28 mouse cellular contexts compared by ENCODE assay signal in the genomic region with DNA sequence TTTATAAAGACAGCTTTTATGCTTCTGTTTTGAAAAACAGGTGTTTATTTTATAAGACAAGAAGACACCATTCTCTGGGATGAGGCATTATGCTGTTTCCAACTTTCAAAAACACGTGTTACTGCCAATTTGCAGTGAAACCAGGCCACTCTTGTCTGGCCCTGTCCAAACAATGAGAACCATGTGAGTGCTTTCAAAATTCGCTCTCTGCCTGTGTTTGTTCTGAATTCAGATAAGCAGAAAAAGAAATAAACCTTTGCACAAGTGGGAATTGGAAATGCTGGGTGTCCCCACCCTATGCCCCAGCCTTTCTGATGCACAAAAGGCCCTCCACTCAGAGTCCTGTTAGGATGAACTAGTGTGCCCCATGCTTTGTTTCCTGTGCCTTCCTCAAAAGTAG. TPM values are rescaled to one million over a fixed set of nuclear protein-coding genes. Genes with fewer than 3 reads are reported as not detected.
DNase-seq lines count a peak whose midpoint lies in the region; ATAC-seq and TF ChIP-seq lines count a peak whose summit lies in the region.
"Had no signal": no experiment of that assay in that cellular context is flagged by ENCODE, and none has a peak within 500 bp of the region (broad histone marks: within the 10 kb centered on the region; RNA-seq: fewer than 3 reads in every experiment).

No protein-coding gene starts in this region.

- H3K27me3 ChIP-seq in hindbrain, embryonic 13.5 days: no peaks in the 10 kb centered on the region
- H3K27me3 ChIP-seq: embryonic facial prominence, embryonic 15.5 days; forebrain, embryonic 12.5 days; heart, embryonic 12.5 days; hindbrain, embryonic 15.5 days; limb, embryonic 15.5 days; neural tube, embryonic 12.5 days had no signal

- TF ChIP-seq CTCF in layer of hippocampus, adult 2 months (conservative IDR thresholded peaks at IDR 0.05): no peak

- H3K4me2 ChIP-seq in hindbrain, embryonic 13.5 days: no peak overlapping the region
- H3K4me2 ChIP-seq: embryonic facial prominence, embryonic 15.5 days; forebrain, embryonic 12.5 days; heart, embryonic 12.5 days; hindbrain, embryonic 15.5 days; limb, embryonic 15.5 days; neural tube, embryonic 12.5 days had no signal

- H3K9ac ChIP-seq in hindbrain, embryonic 13.5 days: no peak overlapping the region
- H3K9ac ChIP-seq: embryonic facial prominence, embryonic 15.5 days; forebrain, embryonic 12.5 days; forebrain, postnatal 0 days; heart, embryonic 12.5 days; hindbrain, embryonic 15.5 days; limb, embryonic 15.5 days; neural tube, embryonic 12.5 days had no signal

- H3K27ac ChIP-seq in layer of hippocampus, adult 2 months: peak overlapping the region; percentile 55
- H3K27ac ChIP-seq in hindbrain, embryonic 13.5 days: no peak overlapping the region
- H3K27ac ChIP-seq: embryonic facial prominence, embryonic 10.5 days; embryonic facial prominence, embryonic 15.5 days; forebrain, embryonic 12.5 days; hindbrain, embryonic 15.5 days; limb, embryonic 10.5 days; limb, embryonic 15.5 days; midbrain, embryonic 10.5 days; neural tube, embryonic 12.5 days had no signal

- no peak for DNase-seq in layer of hippocampus, adult 2 months (ENCODE audit: low spot score in 2 of 2)
- no peak for DNase-seq in layer of hippocampus, adult 9-11 months
- DNase-seq in lung, postnatal 10 days: peak; percentile 14
- DNase-seq in lung, adult 18-20 months: no peak
- DNase-seq in Muller cell, postnatal 12 days (ENCODE audit: inconsistent ontology term): peak; percentile 34
- peak; percentile 36 for DNase-seq in brain, adult 2 months (ENCODE audit: low read depth, low spot score)
- DNase-seq: adrenal gland, adult 2 months; adrenal gland, postnatal 36 days; cerebellum, adult 8-10 months; cerebellum, postnatal 25 days; forebrain, postnatal 0 days; gastrocnemius, postnatal 10 days; kidney, adult 2 months; kidney, postnatal 4 days; thymus, postnatal 4 days had no signal

- ATAC-seq in hindbrain, embryonic 13.5 days (ENCODE audit: low FRiP score): no peak
- ATAC-seq: CD4-positive, CD25-positive, alpha-beta regulatory T cell, adult 4 months; forebrain, postnatal 0 days; inflammation-experienced regulatory T-cells, adult 6 months had no signal

- no peak overlapping the region for H3K4me3 ChIP-seq in layer of hippocampus, adult 2 months
- H3K4me3 ChIP-seq in hindbrain, embryonic 13.5 days: no peak overlapping the region
- H3K4me3 ChIP-seq: embryonic facial prominence, embryonic 10.5 days; embryonic facial prominence, embryonic 15.5 days; forebrain, embryonic 12.5 days; heart, embryonic 12.5 days; hindbrain, embryonic 15.5 days; limb, embryonic 10.5 days; limb, embryonic 15.5 days; midbrain, embryonic 10.5 days; myocyte; neural tube, embryonic 12.5 days had no signal

- WGBS in hindbrain, embryonic 13.5 days: 58% methylated on average over 2 of the region's 2 CpGs

- H3K4me1 ChIP-seq in hindbrain, embryonic 13.5 days (replicated peaks): peaks cover 8% of the 10 kb centered on the region; the same call in 1 of the 2 replicates
- H3K4me1 ChIP-seq: embryonic facial prominence, embryonic 10.5 days; embryonic facial prominence, embryonic 15.5 days; hindbrain, embryonic 15.5 days; limb, embryonic 10.5 days; limb, embryonic 15.5 days; neural tube, embryonic 12.5 days had no signal

- H3K36me3 ChIP-seq in hindbrain, embryonic 13.5 days: peaks cover 16% of the 10 kb centered on the region; the same call in 1 of the 2 replicates
- H3K36me3 ChIP-seq: embryonic facial prominence, embryonic 10.5 days; embryonic facial prominence, embryonic 15.5 days; forebrain, embryonic 12.5 days; heart, embryonic 12.5 days; hindbrain, embryonic 15.5 days; limb, embryonic 10.5 days; limb, embryonic 15.5 days; midbrain, embryonic 10.5 days; neural tube, embryonic 12.5 days had no signal

- no peaks in the 10 kb centered on the region for H3K9me3 ChIP-seq in hindbrain, embryonic 13.5 days
- H3K9me3 ChIP-seq: embryonic facial prominence, embryonic 10.5 days; embryonic facial prominence, embryonic 15.5 days; forebrain, embryonic 12.5 days; heart, embryonic 12.5 days; hindbrain, embryonic 15.5 days; limb, embryonic 10.5 days; limb, embryonic 15.5 days; midbrain, embryonic 10.5 days; neural tube, embryonic 12.5 days had no signal

RNA-seq across cellular contexts. Expression of a gene that starts 55.4 kb away (rescaled TPM):
- 10 to 100 TPM; 36.8 to 39.4 TPM for total RNA-seq in layer of hippocampus, adult 2 months (2021)
- polyA plus RNA-seq in hindbrain, embryonic 13.5 days (2015; fragmentation: Nextera tagmentation; extraction: Ambion mirVana): 145 and 171 TPM in 2 replicates

Comparison
In these comparisons a context has a peak if more than half of its experiments do, and no peak if none do; other contexts are left out.
1. DNase-seq: peak in lung, postnatal 10 days (single experiment), Muller cell, postnatal 12 days (single experiment) and brain, adult 2 months (single experiment); none in layer of hippocampus, adult 2 months (0 of 2), layer of hippocampus, adult 9-11 months (single experiment) and lung, adult 18-20 months (0 of 2).